Mouse (Mus musculus) stomach, postnatal 0 days (tissue): ENCODE measurements at regions not wholly inside any gene's neighbourhood (a gene's known extent, or its start where the extent isn't known, plus 50 kb on each side); places are given as distances from the start of the nearest gene placed in this dataset.

ENCODE experiments used
- ATAC-seq: fragments of 200-750 bp; cut with Nextera tagmentation; 2 replicates; pipeline ENCODE4 v1.8.0; 2017; ENCODE audit not compliant: low FRiP score, low TSS enrichment
- DNase-seq: peaks from one replicate; pipeline ENCODE4 v3.0.0-alpha.2; 2016; ENCODE audit warnings: low spot score
- H3K27ac ChIP-seq: fragments of 300-500 bp; sonication (generic); replicated peaks from 2 replicates; pipeline ENCODE4 v1.5.1; 2014; ENCODE audit warnings: mild to moderate bottlenecking, control low read depth
- H3K27me3 ChIP-seq: fragments of 300-500 bp; sonication (generic); 2 replicates; pipeline ENCODE4 v1.6.1; 2014; ENCODE audit warnings: low read length; ENCODE audit not compliant: control insufficient read depth, insufficient read depth
- H3K36me3 ChIP-seq: fragments of 300-500 bp; sonication (generic); 2 replicates; pipeline ENCODE4 v1.6.1; 2014; ENCODE audit warnings: low read length, mixed read lengths; ENCODE audit not compliant: control insufficient read depth, insufficient read depth
- H3K4me1 ChIP-seq: fragments of 300-500 bp; sonication (generic); replicated peaks from 2 replicates; pipeline ENCODE4 v1.6.1; 2014; ENCODE audit warnings: antibody characterized with exemption; ENCODE audit not compliant: control insufficient read depth, insufficient read depth
- H3K4me2 ChIP-seq: fragments of 300-500 bp; sonication (generic); replicated peaks from 2 replicates; pipeline ENCODE4 v1.6.1; 2014; ENCODE audit warnings: low read depth, mild to moderate bottlenecking, control low read depth, moderate library complexity
- H3K4me3 ChIP-seq: fragments of 300-500 bp; sonication (generic); 2 replicates; pipeline ENCODE4 v1.5.1; 2014; ENCODE audit warnings: low read depth, low read length, control low read depth
- H3K9ac ChIP-seq: fragments of 300-500 bp; sonication (generic); 2 replicates; pipeline ENCODE4 v1.6.1; 2014; ENCODE audit warnings: mild to moderate bottlenecking, low read length, control low read depth, mixed read lengths
- H3K9me3 ChIP-seq: fragments of 300-500 bp; sonication (generic); 2 replicates; pipeline ENCODE4 v1.6.1; 2016; ENCODE audit warnings: low read length; ENCODE audit not compliant: control insufficient read depth
- CTCF ChIP-seq: IDR thresholded peaks from 2 replicates; pipeline ENCODE4 v1.5.1; 2016; ENCODE audit warnings: antibody characterized with exemption, low read depth, mild to moderate bottlenecking, moderate library complexity
- EP300 ChIP-seq: optimal IDR thresholded peaks from 2 replicates; pipeline ENCODE3; 2016; ENCODE audit warnings: antibody characterized with exemption
- WGBS: fragments of 180-500 bp; shearing (Covaris S2); extraction: QIAGEN DNeasy Blood & Tissue Kit; methylation state at CpG from one replicate; pipeline ENCODE4 v1.1.7; 2014; 5-methylcytosine and 5-hydroxymethylcytosine counted together

GRCm38 (mm10) chr6:117534149-117534548 is 306.8 kb upstream of the Zfp637 start:
- no peak for DNase-seq
- WGBS = 59% methylated on average over 2 of the region's 2 CpGs

GRCm38 (mm10) chr6:117534991-117535390 is 306.0 kb upstream of the Zfp637 start:
- Histone ChIP-seq H3K9me3 (no peaks in the 10 kb centered on the region), H3K9ac (no peak overlapping the region), H3K36me3 (no peaks in the 10 kb centered on the region), H3K4me1 (no peaks in the 10 kb centered on the region), H3K4me3 (no peak overlapping the region), H3K4me2 (no peak overlapping the region), H3K27ac (no peak overlapping the region), H3K27me3 (no peaks in the 10 kb centered on the region)
- ATAC-seq = no peak
- no peak for TF ChIP-seq CTCF
- no peak for TF ChIP-seq EP300
- 90% methylated on average over 9 of the region's 9 CpGs for WGBS
- no peak for DNase-seq

More at GRCm38 (mm10) chr6:117534149-117534548, 306.8 kb upstream of the Zfp637 start:
- Histone ChIP-seq H3K4me2 (no peak overlapping the region), H3K4me3 (no peak overlapping the region), H3K27ac (no peak overlapping the region), H3K9me3 (no peaks in the 10 kb centered on the region), H3K4me1 (no peaks in the 10 kb centered on the region), H3K27me3 (no peaks in the 10 kb centered on the region), H3K9ac (no peak overlapping the region), H3K36me3 (no peaks in the 10 kb centered on the region)
- no peak for TF ChIP-seq CTCF
- no peak for TF ChIP-seq EP300
- ATAC-seq = no peak

DNA sequence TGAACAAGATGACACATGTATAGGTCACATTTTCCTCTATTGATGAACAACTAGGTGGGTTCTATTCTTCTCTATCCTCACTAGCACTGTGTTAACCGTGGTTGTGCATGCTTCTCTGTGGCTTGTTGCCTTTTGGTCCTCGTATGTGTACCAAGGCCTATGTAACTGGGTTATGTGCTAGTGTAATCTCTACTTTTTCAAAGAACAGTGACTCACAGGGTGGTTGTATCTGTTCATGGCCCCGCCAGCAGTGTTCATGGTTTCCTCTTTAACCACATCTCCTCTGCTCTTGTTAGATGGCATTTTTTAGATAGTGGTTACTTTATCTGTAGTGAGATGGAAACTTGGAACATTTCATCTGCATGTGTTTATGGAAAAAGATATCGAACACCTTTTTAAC is 304.9 kb upstream of the Zfp637 start:
- H3K4me2 ChIP-seq = no peak overlapping the region
- ATAC-seq (no peak), DNase-seq (no peak)
- H3K4me1 ChIP-seq = no peaks in the 10 kb centered on the region
- H3K9me3 ChIP-seq = no peaks in the 10 kb centered on the region
- TF ChIP-seq CTCF = no peak
- TF ChIP-seq EP300 = no peak
- H3K36me3 ChIP-seq = no peaks in the 10 kb centered on the region
- 84% methylated on average over 4 of the region's 4 CpGs for WGBS
- H3K4me3 ChIP-seq = no peak overlapping the region
- H3K27me3 ChIP-seq = no peaks in the 10 kb centered on the region
- no peak overlapping the region for H3K9ac ChIP-seq
- no peak overlapping the region for H3K27ac ChIP-seq

GRCm38 (mm10) chr6:117542431-117542830 is 298.5 kb upstream of the Zfp637 start:
- Histone ChIP-seq H3K36me3 (no peaks in the 10 kb centered on the region), H3K9me3 (no peaks in the 10 kb centered on the region), H3K27ac (no peak overlapping the region), H3K4me1 (no peaks in the 10 kb centered on the region), H3K9ac (no peak overlapping the region), H3K27me3 (no peaks in the 10 kb centered on the region), H3K4me2 (no peak overlapping the region), H3K4me3 (no peak overlapping the region)
- DNase-seq (no peak), ATAC-seq (no peak)
- WGBS = 79% methylated on average over 3 of the region's 3 CpGs
- TF ChIP-seq EP300 (no peak), CTCF (no peak)

DNA sequence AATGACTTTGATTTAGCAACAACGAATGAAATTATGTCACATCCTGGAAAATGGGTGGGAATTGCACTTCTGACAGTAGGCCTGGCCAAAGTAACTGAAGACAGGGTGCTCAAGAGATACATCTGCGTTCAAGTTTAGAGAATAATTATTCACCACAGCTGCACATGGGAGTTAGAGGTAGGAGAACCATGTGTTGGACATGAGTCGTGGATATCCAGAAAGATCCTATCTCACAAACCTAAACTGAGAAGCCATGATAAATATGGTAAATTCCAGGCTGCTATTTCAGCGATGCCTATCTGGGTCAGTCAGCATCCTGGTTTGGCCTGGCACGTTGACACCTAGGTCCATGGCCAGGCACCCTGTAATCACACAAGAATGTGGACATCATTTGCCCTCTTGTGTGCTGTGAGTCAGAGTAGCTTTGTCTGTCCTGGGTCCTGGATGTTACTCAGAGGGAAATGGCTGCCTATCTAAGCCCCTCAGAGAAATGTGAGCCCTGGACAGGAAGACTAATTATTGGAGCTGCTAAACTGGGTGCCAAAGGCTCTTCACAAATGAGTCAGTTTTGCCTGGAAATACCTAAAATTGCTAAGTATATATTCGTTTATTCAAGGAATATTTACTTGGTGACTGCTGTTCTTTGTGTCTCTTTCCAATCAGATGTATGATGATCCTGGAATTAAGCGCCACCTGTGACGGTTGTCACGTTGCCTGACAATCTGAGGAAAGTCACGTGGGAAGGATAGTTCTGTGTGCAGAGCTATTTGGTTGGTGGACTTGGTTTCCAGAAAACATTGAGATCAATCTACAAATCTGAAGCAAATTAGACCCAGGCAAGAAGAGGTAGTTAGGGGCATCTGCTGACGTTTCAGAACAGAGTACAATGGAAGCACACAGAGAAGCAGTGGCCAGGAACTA is 296.4 kb upstream of the Zfp637 start:
- no peaks in the 10 kb centered on the region for H3K36me3 ChIP-seq
- H3K4me2 ChIP-seq = no peak overlapping the region
- H3K27me3 ChIP-seq = no peaks in the 10 kb centered on the region
- DNase-seq = no peak
- WGBS = 80% methylated on average over 11 of the region's 11 CpGs
- no peak overlapping the region for H3K4me3 ChIP-seq
- no peak overlapping the region for H3K9ac ChIP-seq
- no peaks in the 10 kb centered on the region for H3K9me3 ChIP-seq
- H3K4me1 ChIP-seq = no peaks in the 10 kb centered on the region
- TF ChIP-seq EP300 (no peak), CTCF (no peak)
- no peak for ATAC-seq
- H3K27ac ChIP-seq = no peak overlapping the region

DNA sequence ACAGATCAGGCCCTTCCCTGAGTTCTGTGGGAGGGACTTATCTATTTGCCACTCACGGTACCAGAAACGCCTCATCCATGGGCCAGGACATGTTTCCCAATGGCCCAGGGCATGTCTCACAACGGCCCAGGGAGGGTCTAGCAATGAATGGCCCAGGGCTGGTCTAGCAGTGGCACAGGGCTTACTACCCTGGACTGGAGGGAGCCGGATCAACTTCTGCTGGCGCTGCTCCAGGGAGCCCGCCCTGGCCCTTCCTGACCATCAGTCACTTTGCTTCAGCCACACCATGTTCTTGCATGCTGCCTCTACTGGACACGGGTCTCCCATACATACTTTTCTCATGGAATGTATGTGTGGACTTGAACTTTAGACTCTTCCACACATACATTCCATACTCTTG is 290.1 kb upstream of the Zfp637 start:
- H3K27ac ChIP-seq = no peak overlapping the region
- no peak overlapping the region for H3K4me2 ChIP-seq
- H3K9me3 ChIP-seq = no peaks in the 10 kb centered on the region
- H3K4me3 ChIP-seq = no peak overlapping the region
- DNase-seq = no peak
- WGBS = 82% methylated on average over 7 of the region's 7 CpGs
- H3K36me3 ChIP-seq = no peaks in the 10 kb centered on the region
- ATAC-seq = no peak
- no peaks in the 10 kb centered on the region for H3K27me3 ChIP-seq
- H3K9ac ChIP-seq = no peak overlapping the region
- TF ChIP-seq CTCF (no peak), EP300 (no peak)
- H3K4me1 ChIP-seq = no peaks in the 10 kb centered on the region
